Mouse (Mus musculus): ENCODE results near the gene Lrp5. TPM values are rescaled to one million over a fixed set of nuclear protein-coding genes. Genes with fewer than 3 reads are reported as not detected.
"Not testable (repeated sequence)": the region's sequence is repeated elsewhere in the genome, so short reads cannot be mapped to it uniquely, and the experiment has no call there.

The Lrp5 gene
- total RNA-seq, 2 experiments from 2014 or later: 50.6 to 51.0 TPM

- intact Hi-C loops (cut with DNase I): loop anchor here (1.0 kb wide), 1 partner anchor 96 kb away; no protein-coding TSS in a partner anchor
- DNase-seq: no peak
Measured at GRCm38 (mm10) chr19:3623294-3623693, 63.1 kb downstream of the Lrp5 start.

- DNase-seq: no peak
- intact Hi-C loops (cut with DNase I): no loop called here
Measured at GRCm38 (mm10) chr19:3620871-3621270, 65.5 kb downstream of the Lrp5 start.

- intact Hi-C loops (cut with DNase I): no loop called here
- DNase-seq: no peak
Measured at GRCm38 (mm10) chr19:3619359-3619758, 67.0 kb downstream of the Lrp5 start.

- DNase-seq: no peak
- intact Hi-C loops (cut with DNase I): no loop called here
Measured at GRCm38 (mm10) chr19:3613991-3614390, 72.4 kb downstream of the Lrp5 start.

- DNase-seq: no peak
- intact Hi-C loops (cut with DNase I): no loop called here
Measured at GRCm38 (mm10) chr19:3612534-3613273, 73.7 kb downstream of the Lrp5 start.

GRCm38 (mm10) chr19:3611730-3612129, 74.6 kb downstream of the Lrp5 start:
- no peak for DNase-seq

GRCm38 (mm10) chr19:3610886-3611285, 75.5 kb downstream of the Lrp5 start:
- DNase-seq: peak in 1 of 2 experiments; percentile 23
- intact Hi-C loops (cut with DNase I): no loop called here

More at GRCm38 (mm10) chr19:3611730-3612129, 74.6 kb downstream of the Lrp5 start:
- intact Hi-C loops (cut with DNase I): no loop called here

- intact Hi-C loops (cut with DNase I): no loop called here
- DNase-seq: no peak
Measured at GRCm38 (mm10) chr19:3609826-3610225, 76.5 kb downstream of the Lrp5 start.

GRCm38 (mm10) chr19:3594316-3594715, 92.0 kb downstream of the Lrp5 start:
- no peak for DNase-seq
- intact Hi-C loops (cut with DNase I): no loop called here

GRCm38 (mm10) chr19:3593379-3594055, 92.8 kb downstream of the Lrp5 start:
- no peak for DNase-seq
- intact Hi-C loops (cut with DNase I): no loop called here

GRCm38 (mm10) chr19:3589968-3590367, 96.4 kb downstream of the Lrp5 start:
- intact Hi-C loops (cut with DNase I): loop anchor here (10.0 kb wide), 1 partner anchor 195 kb away; no protein-coding TSS in a partner anchor
- DNase-seq: no peak

- no peak for DNase-seq
- intact Hi-C loops (cut with DNase I): loop anchor here (10.0 kb wide), 1 partner anchor 195 kb away; no protein-coding TSS in a partner anchor
Measured at GRCm38 (mm10) chr19:3589547-3589946, 96.8 kb downstream of the Lrp5 start.

- intact Hi-C loops (cut with DNase I): loop anchor here (10.0 kb wide), 1 partner anchor 193 kb away; no protein-coding TSS in a partner anchor
- DNase-seq: not testable (repeated sequence)
Measured at GRCm38 (mm10) chr19:3587729-3588128, 98.6 kb downstream of the Lrp5 start.

- peak; percentile 45 to 66 for DNase-seq
- intact Hi-C loops (cut with DNase I): loop anchor here (10.0 kb wide), 1 partner anchor 192 kb away; no protein-coding TSS in a partner anchor
Measured at GRCm38 (mm10) chr19:3586540-3586939, 99.8 kb downstream of the Lrp5 start.

GRCm38 (mm10) chr19:3586026-3586425, 100.3 kb downstream of the Lrp5 start:
- no peak for DNase-seq
- intact Hi-C loops (cut with DNase I): loop anchor here (10.0 kb wide), 1 partner anchor 191 kb away; no protein-coding TSS in a partner anchor

- intact Hi-C loops (cut with DNase I): loop anchor here (10.0 kb wide), 1 partner anchor 187 kb away; no protein-coding TSS in a partner anchor
Measured at GRCm38 (mm10) chr19:3581326-3581725, 105.0 kb downstream of the Lrp5 start.

GRCm38 (mm10) chr19:3577911-3578290, 108.5 kb downstream of the Lrp5 start:
- intact Hi-C loops (cut with DNase I): loop anchor here (5.0 kb wide), 1 partner anchor 129 kb away; the partner anchor contains the start of gene 1810055G02Rik
- no peak for DNase-seq

More at GRCm38 (mm10) chr19:3581326-3581725, 105.0 kb downstream of the Lrp5 start:
- DNase-seq: peak; percentile 55 to 74

- intact Hi-C loops (cut with DNase I): loop anchor here (5.0 kb wide), 1 partner anchor 130 kb away; the partner anchor contains the start of gene 1810055G02Rik
- peak in 1 of 2 experiments; percentile 54 for DNase-seq
Measured at GRCm38 (mm10) chr19:3577265-3577910, 109.0 kb downstream of the Lrp5 start.

- intact Hi-C loops (cut with DNase I): loop anchor here (5.0 kb wide), 1 partner anchor 131 kb away; the partner anchor contains the start of gene 1810055G02Rik
- DNase-seq: peak in 1 of 2 experiments; percentile 32
Measured at GRCm38 (mm10) chr19:3576451-3577264, 109.7 kb downstream of the Lrp5 start.

Data from heart, postnatal 10 days (tissue).